Mouse (Mus musculus): Measurements from ENCODE around the gene Pgbd1.

GRCm38 (mm10) chr13:21454133-21454532 lies 13.3 kb upstream of the Pgbd1 start:
- TF ChIP-seq TCF12 (IDR thresholded peaks at IDR 0.05; ENCODE audit: low read depth, low read length) (no peak), POLR2A (IDR thresholded peaks at IDR 0.05; ENCODE audit: control insufficient read depth in 1 of 2, insufficient read depth in 1 of 2, low read depth in 1 of 2, low read length in 2 of 2, poor library complexity in 1 of 2) (no peak), HCFC1 (IDR thresholded peaks at IDR 0.05; ENCODE audit: low read depth, low read length) (no peak), TAL1 (IDR thresholded peaks at IDR 0.05; ENCODE audit: low read length) (no peak), EP300 (IDR thresholded peaks at IDR 0.05; ENCODE audit: low read depth in 1 of 2, low read length in 2 of 2) (no peak), RAD21 (IDR thresholded peaks at IDR 0.05; ENCODE audit: low read depth, low read length) (no peak), POLR2AphosphoS2 (IDR thresholded peaks at IDR 0.05; ENCODE audit: low read length) (no peak), MAX (IDR thresholded peaks at IDR 0.05; ENCODE audit: low read length) (no peak), MXI1 (IDR thresholded peaks at IDR 0.05; ENCODE audit: low read depth, low read length) (no peak), CTCF (IDR thresholded peaks at IDR 0.05 in 2 of 3, conservative IDR thresholded peaks at IDR 0.05 in 1 of 3; ENCODE audit: control insufficient read depth in 1 of 3, insufficient read depth in 1 of 3, low read depth in 2 of 3, low read length in 3 of 3, poor library complexity in 1 of 3, severe bottlenecking in 1 of 3) (no peak), GATA1 (IDR thresholded peaks at IDR 0.05; ENCODE audit: low read depth, low read length) (0 out of 2 replicates have a peak, but pooled peaks have one; percentile 9), MAFK (IDR thresholded peaks at IDR 0.05; ENCODE audit: borderline replicate concordance, low read depth, low read length) (no peak), RCOR1 (IDR thresholded peaks at IDR 0.05; ENCODE audit: low read depth, low read length) (no peak)
